Mouse (Mus musculus) hindbrain, postnatal 0 days (tissue): ENCODE data around the gene Adamts14. TPM values are rescaled to one million over a fixed set of nuclear protein-coding genes. Genes with fewer than 3 reads are reported as not detected.

Experiments
- ATAC-seq: fragments of 200-750 bp; cut with Nextera tagmentation; 2 replicates; pipeline ENCODE4 v1.8.0; 2017; ENCODE audit warnings: mild to moderate bottlenecking, moderate TSS enrichment, moderate library complexity
- DNase-seq: peaks from one replicate; pipeline ENCODE4 v3.0.0-alpha.2; 2015; ENCODE audit warnings: low spot score
- H3K27ac ChIP-seq: fragments of 300-500 bp; sonication (generic); 2 replicates; pipeline ENCODE4 v1.5.1; 2014; ENCODE audit warnings: mild to moderate bottlenecking
- H3K27me3 ChIP-seq: fragments of 300-500 bp; sonication (generic); 2 replicates; pipeline ENCODE4 v1.6.1; 2014; ENCODE audit warnings: low read length, mixed read lengths; ENCODE audit not compliant: insufficient read depth
- H3K36me3 ChIP-seq: fragments of 300-500 bp; sonication (generic); 2 replicates; pipeline ENCODE4 v1.6.1; 2014; ENCODE audit warnings: low read length, mixed read lengths; ENCODE audit not compliant: insufficient read depth
- H3K4me1 ChIP-seq: fragments of 300-500 bp; sonication (generic); 2 replicates; pipeline ENCODE4 v1.6.1; 2014; ENCODE audit warnings: antibody characterized with exemption, low read length, mixed read lengths; ENCODE audit not compliant: insufficient read depth
- H3K4me2 ChIP-seq: fragments of 300-500 bp; sonication (generic); 2 replicates; pipeline ENCODE4 v1.6.1; 2014; ENCODE audit warnings: low read depth, mild to moderate bottlenecking, low read length, moderate library complexity, mixed read lengths
- H3K4me3 ChIP-seq: fragments of 300-500 bp; sonication (generic); 2 replicates; pipeline ENCODE4 v1.5.1; 2014; ENCODE audit warnings: low read length
- H3K9ac ChIP-seq: fragments of 300-500 bp; sonication (generic); replicated peaks from 2 replicates; pipeline ENCODE4 v1.6.1; 2014; ENCODE audit warnings: mild to moderate bottlenecking, low read length, moderate library complexity, mixed read lengths
- H3K9me3 ChIP-seq: fragments of 300-500 bp; sonication (generic); 2 replicates; pipeline ENCODE4 v1.6.1; 2016; ENCODE audit warnings: low read length, mixed read lengths
- CTCF ChIP-seq: IDR thresholded peaks from 2 replicates; pipeline ENCODE4 v1.5.1; 2016; ENCODE audit warnings: antibody characterized with exemption, control low read depth, low read depth
- WGBS: fragments of 180-500 bp; shearing (Covaris S2); extraction: QIAGEN DNeasy Blood & Tissue Kit; methylation state at CpG from one replicate; pipeline ENCODE4 v1.1.7; 2014; 5-methylcytosine and 5-hydroxymethylcytosine counted together
- polyA plus RNA-seq: library from polyadenylated mRNA; unstranded; fragments of >200 nt; fragmentation: Nextera tagmentation; extraction: Ambion mirVana; gene quantifications from 2 replicates; pipeline ENCODE4 v1.2.1, GENCODE M21; 2015
- total RNA-seq: library from RNA; depleted of rRNA; stranded (reverse); fragments of >200 nt; gene quantifications from 2 replicates; pipeline ENCODE4 v1.2.3, GENCODE M21; 2014

Gene Adamts14
- total and polyA plus RNA-seq, 2 experiments from 2014 or later, result 0.36 to 1.8 TPM

GRCm38 (mm10) chr10:61188010-61188409 lies 85.2 kb downstream of the Adamts14 start:
- ATAC-seq, result no peak
- H3K36me3 ChIP-seq, result no peaks in the 10 kb centered on the region
- WGBS, result 61% methylated on average over 3 of the region's 3 CpGs

GRCm38 (mm10) chr10:61187001-61187400 lies 86.2 kb downstream of the Adamts14 start:
- H3K9me3 ChIP-seq, result no peaks in the 10 kb centered on the region
- H3K36me3 ChIP-seq, result no peaks in the 10 kb centered on the region
- WGBS, result 80% methylated on average over 3 of the region's 3 CpGs
- H3K4me2 ChIP-seq, result no peak overlapping the region
- H3K27ac ChIP-seq, result no peak overlapping the region
- TF ChIP-seq CTCF, result no peak
- ATAC-seq (no peak), DNase-seq (no peak)
- no peaks in the 10 kb centered on the region for H3K27me3 ChIP-seq
- no peak overlapping the region for H3K4me3 ChIP-seq
- no peaks in the 10 kb centered on the region for H3K4me1 ChIP-seq
- H3K9ac ChIP-seq, result no peak overlapping the region

More at GRCm38 (mm10) chr10:61188010-61188409, 85.2 kb downstream of the Adamts14 start:
- Histone ChIP-seq H3K4me1 (no peaks in the 10 kb centered on the region), H3K9me3 (no peaks in the 10 kb centered on the region), H3K4me3 (no peak overlapping the region), H3K4me2 (no peak overlapping the region), H3K27ac (no peak overlapping the region), H3K9ac (no peak overlapping the region), H3K27me3 (no peaks in the 10 kb centered on the region)
- no peak for TF ChIP-seq CTCF
- no peak for DNase-seq

- no peak for TF ChIP-seq CTCF
- WGBS, result 64% methylated on average over 6 of the region's 6 CpGs
- Histone ChIP-seq H3K36me3 (no peaks in the 10 kb centered on the region), H3K4me2 (no peak overlapping the region), H3K9me3 (no peaks in the 10 kb centered on the region), H3K27ac (no peak overlapping the region), H3K4me1 (no peaks in the 10 kb centered on the region), H3K27me3 (no peaks in the 10 kb centered on the region), H3K9ac (no peak overlapping the region), H3K4me3 (no peak overlapping the region)
- ATAC-seq (no peak), DNase-seq (peak; percentile 30)
Observed at GRCm38 (mm10) chr10:61179927-61180326, 93.3 kb downstream of the Adamts14 start.

- H3K27me3 ChIP-seq, result no peaks in the 10 kb centered on the region
- no peaks in the 10 kb centered on the region for H3K36me3 ChIP-seq
- no peaks in the 10 kb centered on the region for H3K4me1 ChIP-seq
- no peak for TF ChIP-seq CTCF
- H3K4me3 ChIP-seq, result no peak overlapping the region
- 88% methylated on average over 8 of the region's 8 CpGs for WGBS
- no peak for DNase-seq
- H3K27ac ChIP-seq, result no peak overlapping the region
- no peak for ATAC-seq
- no peak overlapping the region for H3K9ac ChIP-seq
- H3K9me3 ChIP-seq, result no peaks in the 10 kb centered on the region
- H3K4me2 ChIP-seq, result no peak overlapping the region
Observed at GRCm38 (mm10) chr10:61178687-61179086, 94.6 kb downstream of the Adamts14 start.

GRCm38 (mm10) chr10:61177751-61178150 lies 95.5 kb downstream of the Adamts14 start:
- no peak overlapping the region for H3K4me3 ChIP-seq
- ATAC-seq, result no peak

GRCm38 (mm10) chr10:61176221-61176790 lies 96.9 kb downstream of the Adamts14 start:
- TF ChIP-seq CTCF, result no peak
- Histone ChIP-seq H3K4me2 (peak overlapping the region; percentile 38; the same call in 1 of the 2 replicates), H3K4me1 (no peaks in the 10 kb centered on the region), H3K9me3 (no peaks in the 10 kb centered on the region), H3K27ac (no peak overlapping the region), H3K4me3 (peak overlapping the region; percentile 8; the same call in 1 of the 2 replicates), H3K27me3 (no peaks in the 10 kb centered on the region), H3K9ac (no peak overlapping the region), H3K36me3 (no peaks in the 10 kb centered on the region)
- 41% methylated on average over 7 of the region's 7 CpGs for WGBS
- DNase-seq (no peak), ATAC-seq (no peak)

More at GRCm38 (mm10) chr10:61177751-61178150, 95.5 kb downstream of the Adamts14 start:
- H3K9ac ChIP-seq, result no peak overlapping the region
- H3K4me1 ChIP-seq, result no peaks in the 10 kb centered on the region
- 84% methylated on average over 4 of the region's 4 CpGs for WGBS
- H3K27ac ChIP-seq, result no peak overlapping the region
- no peaks in the 10 kb centered on the region for H3K36me3 ChIP-seq
- no peak for TF ChIP-seq CTCF
- no peak for DNase-seq
- H3K27me3 ChIP-seq, result no peaks in the 10 kb centered on the region
- H3K9me3 ChIP-seq, result no peaks in the 10 kb centered on the region
- H3K4me2 ChIP-seq, result no peak overlapping the region
